Mouse (Mus musculus): ENCODE measurements around the gene Psmb5. TPM values are rescaled to one million over a fixed set of nuclear protein-coding genes. Genes with fewer than 3 reads are reported as not detected.
A peak's percentile ranks its signal among the peaks of the same experiment; 100 is the strongest.

The Psmb5 gene
- polyA plus RNA-seq, 1 experiment from 2014 or later = 360 TPM

DNA sequence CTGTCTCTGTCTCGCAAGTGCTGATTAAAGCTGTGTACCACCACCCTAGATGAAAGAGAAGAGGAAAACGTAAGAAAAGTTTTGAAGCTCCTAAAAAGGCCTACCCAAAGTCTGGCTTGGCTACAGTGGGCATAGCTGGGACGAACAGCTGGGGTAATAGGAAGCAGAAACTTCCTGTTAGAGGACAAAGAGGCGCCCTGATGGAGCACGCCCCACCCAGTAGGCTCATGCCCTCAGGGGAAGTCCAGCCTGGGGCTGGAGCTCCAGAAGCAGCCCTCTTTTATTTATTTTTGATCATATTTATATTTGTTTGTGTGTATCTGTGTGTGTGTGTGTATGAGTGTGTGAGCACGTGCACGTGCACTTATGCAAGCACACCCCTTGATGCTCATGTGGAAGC, 38.2 kb downstream of the Psmb5 start:
- H3K36me3 ChIP-seq = no peaks in the 10 kb centered on the region
- whole genome bisulfite sequencing = 76% methylated on average over 7 of the region's 7 CpGs
- H3K27ac ChIP-seq = no peak overlapping the region
- no peak overlapping the region for H3K4me3 ChIP-seq (replicated peaks)
- peaks cover 17% of the 10 kb centered on the region for H3K4me1 ChIP-seq (replicated peaks)
- no peaks in the 10 kb centered on the region for H3K9me3 ChIP-seq
- H3K27me3 ChIP-seq (replicated peaks) = no peaks in the 10 kb centered on the region
- no peak for ATAC-seq
- H3K9ac ChIP-seq = no peak overlapping the region
- no peak overlapping the region for H3K4me2 ChIP-seq (replicated peaks)

DNA sequence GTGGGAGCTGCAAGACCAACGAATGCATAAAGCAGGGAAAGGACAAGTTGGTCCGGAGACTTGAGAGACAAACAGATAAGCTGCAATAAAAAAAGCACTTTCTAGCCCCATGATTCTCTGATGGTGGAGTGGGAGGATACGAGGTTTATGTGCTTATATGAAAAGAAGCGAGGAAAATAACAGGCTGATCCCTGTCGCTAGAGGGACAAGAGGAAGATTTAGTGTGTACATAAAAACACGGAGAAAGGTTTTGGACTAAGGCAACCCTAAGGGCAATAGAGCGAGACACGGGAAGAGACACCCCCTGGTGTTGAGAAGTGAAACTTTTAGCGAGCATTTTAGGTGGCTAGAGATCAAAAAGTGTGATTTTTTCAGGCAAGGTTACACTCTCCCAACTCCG, 39.8 kb downstream of the Psmb5 start:
- Histone ChIP-seq H3K4me3 (replicated peaks) (peak overlapping the region; percentile 89), H3K27me3 (replicated peaks) (no peaks in the 10 kb centered on the region), H3K9ac (peak overlapping the region; percentile 95), H3K4me1 (replicated peaks) (peaks cover 30% of the 10 kb centered on the region), H3K9me3 (no peaks in the 10 kb centered on the region), H3K4me2 (replicated peaks) (peak overlapping the region; percentile 92), H3K36me3 (no peaks in the 10 kb centered on the region), H3K27ac (peak overlapping the region; percentile 91)
- WGBS = under 1% methylated on average over 10 of the region's 10 CpGs
- peak; percentile 19; the same call in 1 of the 2 replicates for ATAC-seq

DNA sequence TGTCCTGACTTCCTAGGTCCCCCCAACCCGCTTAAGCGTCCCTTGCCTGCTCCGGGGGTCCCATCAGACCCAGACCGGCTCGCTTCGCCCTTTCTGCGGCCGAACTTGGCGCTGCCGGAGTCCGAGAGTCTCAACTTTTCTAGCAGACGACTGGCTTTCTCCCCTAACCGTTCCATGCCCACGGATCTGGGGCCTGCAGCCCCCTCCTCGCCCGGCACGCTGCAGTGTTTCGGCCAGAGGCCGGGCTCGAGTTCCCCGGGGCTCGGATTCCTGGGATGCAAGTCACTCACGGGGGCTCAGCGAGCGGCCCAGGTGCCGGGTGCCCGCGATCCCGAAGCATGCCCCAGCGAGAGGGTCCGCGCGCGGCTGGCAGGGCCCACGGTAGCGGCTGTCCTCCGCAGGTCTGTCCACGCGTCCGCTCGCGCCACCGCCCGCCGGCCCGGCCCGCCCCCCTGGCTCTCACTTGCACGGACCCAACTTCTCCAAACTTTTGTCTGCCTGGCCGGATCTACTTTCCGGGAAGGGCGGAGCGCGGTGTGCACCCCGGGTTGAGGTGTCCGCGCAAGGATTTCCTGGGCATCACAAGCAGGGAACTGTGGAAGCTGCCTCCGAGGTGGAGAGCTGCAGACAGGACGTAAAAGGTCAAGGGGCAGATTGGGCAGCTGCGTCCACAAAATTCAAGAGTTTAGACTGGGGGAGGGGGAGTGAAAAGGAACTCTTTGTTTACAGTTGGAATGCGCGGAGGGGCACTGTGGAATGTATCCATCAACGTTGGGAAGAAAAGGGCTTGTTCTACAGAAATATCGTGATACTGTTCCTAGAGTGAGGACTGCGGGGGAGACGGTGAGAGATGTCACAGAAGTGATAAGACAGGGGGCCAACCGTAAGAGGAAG, 40.5 kb downstream of the Psmb5 start, which contains the start of gene Ajuba:
Gene Ajuba (minus strand): TSS at position 470 of the 894 bp plus-strand sequence.
- Histone ChIP-seq H3K4me1 (replicated peaks) (peaks cover 37% of the 10 kb centered on the region), H3K9ac (peak within 1 kb of the TSS; percentile 95), H3K9me3 (no peaks in the 10 kb centered on the region), H3K4me3 (replicated peaks) (peak within 1 kb of the TSS; percentile 89), H3K36me3 (no peaks in the 10 kb centered on the region), H3K27me3 (replicated peaks) (no peaks in the 10 kb centered on the region), H3K4me2 (replicated peaks) (peak within 1 kb of the TSS; percentile 92), H3K27ac (peak within 1 kb of the TSS; percentile 91)
- ATAC-seq = peak; percentile 69
- under 1% methylated on average over 66 of the region's 66 CpGs for WGBS

DNA sequence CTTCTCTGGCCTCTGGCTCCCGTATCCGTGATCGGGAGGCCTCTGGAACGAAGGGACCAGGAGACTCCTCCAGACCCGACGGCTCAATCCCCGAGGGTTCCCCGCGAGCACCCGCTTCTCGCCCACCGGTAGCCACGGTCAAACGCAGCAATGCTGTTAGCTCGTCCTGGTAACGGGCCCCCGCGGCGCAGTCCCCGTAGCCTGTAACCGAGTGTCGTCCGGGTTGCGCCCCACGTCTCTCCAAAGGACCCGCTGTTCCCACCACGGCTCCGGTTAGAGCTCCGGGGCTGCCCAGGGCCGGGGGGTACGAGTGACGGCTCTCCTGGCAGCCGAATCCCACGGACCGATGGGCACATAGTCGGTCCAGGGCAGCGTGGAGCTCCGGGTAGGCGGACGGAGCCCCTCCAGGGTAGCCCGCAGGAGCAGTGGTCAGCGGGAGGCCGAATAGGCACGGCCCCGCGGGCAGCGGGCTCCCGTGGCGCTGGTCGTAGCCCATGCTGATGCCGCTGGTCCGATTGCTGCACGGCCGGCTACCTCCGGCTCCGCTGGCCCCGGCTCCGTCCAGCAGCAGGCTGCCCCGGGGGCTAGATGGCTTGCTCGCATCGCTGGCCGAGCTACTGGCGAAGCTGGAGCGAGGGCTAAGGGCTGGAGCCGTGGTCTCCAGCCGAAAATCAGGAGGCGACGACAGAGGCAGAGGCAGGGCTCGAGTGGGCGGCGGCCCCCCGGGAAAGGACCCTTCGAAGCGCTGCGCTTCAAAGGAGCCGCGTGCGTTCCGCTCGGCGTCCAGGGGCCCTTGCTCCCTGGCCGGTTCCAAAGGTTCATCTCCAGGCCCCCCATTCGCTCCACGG, 41.4 kb downstream of the Psmb5 start:
- Histone ChIP-seq H3K27ac (peak overlapping the region; percentile 91), H3K27me3 (replicated peaks) (no peaks in the 10 kb centered on the region), H3K9ac (peak overlapping the region; percentile 95), H3K4me2 (replicated peaks) (peak overlapping the region; percentile 92), H3K36me3 (peaks cover 2% of the 10 kb centered on the region; the same call in 1 of the 2 replicates), H3K4me1 (replicated peaks) (peaks cover 43% of the 10 kb centered on the region), H3K4me3 (replicated peaks) (peak overlapping the region; percentile 89), H3K9me3 (no peaks in the 10 kb centered on the region)
- no peak for ATAC-seq
- under 1% methylated on average over 84 of the region's 84 CpGs for WGBS

DNA sequence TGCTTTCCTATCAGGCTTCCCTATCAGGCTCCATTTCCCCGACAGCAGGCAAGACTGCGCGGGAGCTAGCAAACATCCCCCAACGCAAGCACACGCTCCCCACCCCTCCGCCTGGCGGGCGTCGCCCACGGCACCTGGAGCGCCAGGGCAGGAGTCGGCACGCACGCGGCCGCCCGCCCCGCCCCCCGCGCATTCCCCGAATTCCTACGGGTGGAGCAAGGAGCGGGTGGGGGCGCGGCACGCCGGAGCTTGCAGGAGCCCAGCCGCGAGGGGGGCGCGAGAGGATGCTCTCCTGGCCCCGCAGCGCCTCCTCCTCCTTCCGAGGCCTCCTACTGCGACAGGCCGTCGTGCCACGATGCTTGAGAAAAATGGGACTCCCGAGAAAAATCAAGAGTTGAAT, 42.2 kb downstream of the Psmb5 start:
- Histone ChIP-seq H3K9ac (peak overlapping the region; percentile 95), H3K9me3 (no peaks in the 10 kb centered on the region), H3K36me3 (peaks cover 9% of the 10 kb centered on the region; the same call in 1 of the 2 replicates), H3K4me1 (replicated peaks) (peaks cover 43% of the 10 kb centered on the region), H3K27me3 (replicated peaks) (no peaks in the 10 kb centered on the region), H3K27ac (no peak overlapping the region), H3K4me3 (replicated peaks) (peak overlapping the region; percentile 89), H3K4me2 (replicated peaks) (peak overlapping the region; percentile 92)
- WGBS = 1% methylated on average over 39 of the region's 39 CpGs
- peak; percentile 43 for ATAC-seq

DNA sequence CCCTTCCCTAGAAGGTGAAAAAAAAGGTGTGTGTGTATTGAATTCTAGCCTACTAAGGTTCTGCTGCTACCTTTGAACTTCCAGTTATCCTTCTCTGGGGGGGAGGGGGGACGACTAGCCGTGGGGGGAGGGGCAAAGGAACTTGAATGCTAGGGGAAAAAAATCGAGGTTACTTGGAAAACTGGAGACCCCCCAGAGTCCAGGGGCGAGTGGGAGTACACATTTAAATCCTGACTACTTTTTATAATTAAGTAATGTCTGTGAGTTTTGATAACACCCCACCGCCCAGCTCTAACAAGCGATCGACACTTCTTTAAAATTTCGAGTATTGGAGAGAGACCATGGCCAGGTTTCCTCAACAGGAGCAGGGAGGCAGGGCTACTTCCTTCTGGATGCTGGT, 42.8 kb downstream of the Psmb5 start:
- Histone ChIP-seq H3K9me3 (no peaks in the 10 kb centered on the region), H3K4me1 (replicated peaks) (peaks cover 46% of the 10 kb centered on the region), H3K4me2 (replicated peaks) (peak overlapping the region; percentile 92), H3K4me3 (replicated peaks) (peak overlapping the region; percentile 89), H3K27me3 (replicated peaks) (no peaks in the 10 kb centered on the region), H3K36me3 (peaks cover 9% of the 10 kb centered on the region; the same call in 1 of the 2 replicates), H3K9ac (peak overlapping the region; percentile 95), H3K27ac (peak overlapping the region; percentile 59)
- ATAC-seq = no peak
- 8% methylated on average over 8 of the region's 8 CpGs for WGBS

DNA sequence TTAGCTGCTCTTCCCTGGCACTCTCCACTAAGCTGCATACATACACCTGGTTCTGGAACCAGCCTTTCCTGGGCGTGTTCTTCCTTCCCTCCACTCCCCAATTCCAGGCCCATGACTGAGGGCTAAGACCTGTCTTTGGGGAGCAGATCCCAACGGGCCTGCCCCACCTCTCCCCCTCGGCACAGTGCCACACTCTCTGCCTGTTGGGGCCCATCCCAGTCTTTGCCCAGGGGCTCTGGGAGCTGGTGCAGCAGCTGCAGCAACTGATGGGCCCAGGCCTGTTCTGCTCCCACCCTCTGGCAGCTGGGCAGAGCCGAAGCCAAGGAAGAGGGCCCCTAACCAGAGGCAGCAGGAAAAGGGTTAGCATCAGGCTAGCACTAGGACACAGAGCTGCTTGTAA, 43.6 kb downstream of the Psmb5 start:
- no peak for ATAC-seq
- H3K36me3 ChIP-seq = peaks cover 14% of the 10 kb centered on the region
- WGBS = 24% methylated on average over 4 of the region's 4 CpGs
- no peaks in the 10 kb centered on the region for H3K27me3 ChIP-seq (replicated peaks)
- peak overlapping the region; percentile 47 for H3K9ac ChIP-seq
- H3K4me3 ChIP-seq (replicated peaks) = peak overlapping the region; percentile 89
- peak overlapping the region; percentile 92 for H3K4me2 ChIP-seq (replicated peaks)
- H3K27ac ChIP-seq = peak overlapping the region; percentile 59
- peaks cover 47% of the 10 kb centered on the region for H3K4me1 ChIP-seq (replicated peaks)
- no peaks in the 10 kb centered on the region for H3K9me3 ChIP-seq

DNA sequence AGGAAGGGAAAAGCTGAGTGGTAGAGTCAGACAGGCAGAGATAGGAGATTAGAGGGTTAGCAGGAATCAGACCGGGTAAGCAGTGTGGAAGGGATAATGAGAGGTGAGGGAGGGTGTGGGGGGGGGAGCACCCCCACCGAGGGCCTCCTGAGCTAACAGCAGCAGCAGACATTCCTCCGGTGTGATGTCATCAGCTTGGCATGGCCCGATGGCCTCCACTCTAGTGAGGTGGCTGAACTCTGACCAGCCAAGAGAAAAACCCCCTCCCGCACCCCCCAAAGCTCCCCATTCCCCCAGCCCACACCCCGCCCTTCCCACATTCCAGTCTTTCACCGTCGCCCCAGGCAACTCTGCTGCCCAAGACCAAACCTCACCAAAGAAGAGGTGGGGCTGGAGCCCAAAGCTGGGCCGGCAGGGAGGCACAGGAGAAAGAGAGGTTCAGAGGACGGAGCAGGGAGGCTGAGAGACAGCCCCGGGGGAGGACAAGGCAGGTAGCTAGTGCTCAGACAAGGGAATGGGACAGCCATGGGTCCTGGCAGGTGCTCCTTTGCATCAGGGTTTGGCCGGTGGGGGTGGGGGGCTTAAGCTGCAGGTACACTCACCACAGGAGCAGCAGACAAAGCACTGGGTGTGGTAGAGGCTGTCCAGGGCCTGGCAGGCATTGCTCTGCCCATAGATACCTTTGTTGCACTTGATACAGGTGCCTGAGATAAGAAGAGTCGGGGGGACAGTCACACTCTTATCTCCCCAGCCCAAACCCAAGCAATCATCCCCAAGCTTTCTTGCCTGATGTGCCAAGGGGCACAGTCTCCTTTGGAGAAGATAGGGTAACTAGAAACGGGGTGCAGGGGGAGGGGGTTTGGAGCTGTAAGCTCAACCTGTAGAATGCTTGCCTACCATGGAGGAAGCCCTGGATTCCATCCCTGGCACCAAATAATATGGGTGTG, 44.8 kb downstream of the Psmb5 start:
- 12% methylated on average over 14 of the region's 14 CpGs for WGBS
- no peaks in the 10 kb centered on the region for H3K27me3 ChIP-seq (replicated peaks)
- peaks cover 22% of the 10 kb centered on the region for H3K36me3 ChIP-seq
- H3K4me3 ChIP-seq (replicated peaks) = peak overlapping the region; percentile 17
- H3K27ac ChIP-seq = peak overlapping the region; percentile 62
- H3K9me3 ChIP-seq = no peaks in the 10 kb centered on the region
- H3K9ac ChIP-seq = peak overlapping the region; percentile 20; the same call in 1 of the 2 replicates
- peak; percentile 72 for ATAC-seq
- H3K4me2 ChIP-seq (replicated peaks) = peak overlapping the region; percentile 92
- peaks cover 43% of the 10 kb centered on the region for H3K4me1 ChIP-seq (replicated peaks)

DNA sequence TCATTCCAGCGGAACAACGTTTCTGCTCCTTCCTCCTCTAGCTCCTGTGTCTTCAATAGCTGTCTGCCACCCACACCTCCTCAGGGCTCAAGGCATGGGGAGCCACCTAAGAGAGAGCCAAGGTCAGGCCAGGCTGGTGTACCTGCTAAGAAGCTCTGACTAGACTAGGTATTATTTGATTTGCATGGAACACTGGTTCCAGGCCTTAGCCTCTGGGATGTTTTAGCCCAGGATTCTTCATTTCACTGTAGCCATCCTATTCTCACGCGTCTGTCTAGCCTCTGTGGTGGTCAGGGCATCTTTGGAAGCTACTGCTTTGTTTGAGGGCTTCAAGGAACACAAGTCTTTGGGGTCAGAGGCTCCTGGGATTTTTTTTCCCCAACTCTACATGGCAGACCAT, 45.7 kb downstream of the Psmb5 start:
- ATAC-seq = no peak
- H3K9me3 ChIP-seq = no peaks in the 10 kb centered on the region
- H3K4me2 ChIP-seq (replicated peaks) = no peak overlapping the region
- H3K27me3 ChIP-seq (replicated peaks) = no peaks in the 10 kb centered on the region
- H3K27ac ChIP-seq = peak overlapping the region; percentile 33; the same call in 1 of the 2 replicates
- H3K9ac ChIP-seq = no peak overlapping the region
- peaks cover 26% of the 10 kb centered on the region for H3K36me3 ChIP-seq
- H3K4me1 ChIP-seq (replicated peaks) = peaks cover 43% of the 10 kb centered on the region
- no peak overlapping the region for H3K4me3 ChIP-seq (replicated peaks)
- WGBS = 63% methylated on average over 4 of the region's 4 CpGs

DNA sequence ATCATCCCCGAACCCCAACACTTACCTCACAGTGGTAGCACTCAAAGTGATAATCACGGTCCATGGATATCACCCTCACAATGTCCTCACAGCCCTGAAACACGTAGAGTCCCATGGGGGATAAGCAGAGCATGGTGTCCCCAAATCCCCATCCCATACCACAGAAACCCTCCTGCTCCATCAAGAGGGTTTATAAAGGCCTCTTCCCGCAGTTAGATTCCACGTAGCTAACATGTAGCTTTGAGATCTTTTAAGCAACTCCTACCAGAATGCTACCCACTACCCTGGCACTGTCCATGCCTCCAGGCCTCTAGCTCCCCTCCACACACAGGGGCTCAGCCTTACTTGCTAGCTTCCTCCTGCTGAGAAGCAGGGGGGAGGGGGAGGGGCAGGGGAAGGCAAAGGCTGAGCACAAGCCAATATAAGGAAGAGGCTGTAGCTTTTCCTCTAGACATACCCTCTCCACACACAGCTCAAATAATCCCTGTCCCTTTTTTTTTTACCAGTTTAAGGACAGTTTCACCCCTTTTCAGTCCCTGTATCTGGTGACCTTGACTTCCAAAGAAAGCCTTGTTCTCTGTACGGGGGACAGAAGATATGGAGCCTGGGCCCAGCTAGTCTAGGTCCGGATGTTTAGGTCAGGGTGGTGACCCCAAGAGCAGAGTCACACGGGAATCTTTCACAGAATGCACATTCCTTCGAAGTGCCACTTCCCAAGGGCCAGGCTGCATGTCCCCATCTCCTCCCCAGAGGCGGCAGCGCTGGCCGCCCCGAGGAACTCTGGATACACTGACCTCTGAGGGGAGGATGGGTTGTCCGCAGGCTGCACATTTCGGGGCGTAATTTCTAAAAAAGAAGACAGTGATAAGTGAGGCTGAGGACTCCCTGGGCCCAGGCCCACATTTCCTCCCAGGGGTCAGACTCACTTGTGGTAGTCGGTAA, 48.1 kb downstream of the Psmb5 start:
- Histone ChIP-seq H3K9me3 (no peaks in the 10 kb centered on the region), H3K27me3 (replicated peaks) (no peaks in the 10 kb centered on the region), H3K4me1 (replicated peaks) (peaks cover 34% of the 10 kb centered on the region), H3K36me3 (peaks cover 26% of the 10 kb centered on the region), H3K9ac (no peak overlapping the region), H3K4me3 (replicated peaks) (no peak overlapping the region), H3K27ac (no peak overlapping the region), H3K4me2 (replicated peaks) (no peak overlapping the region)
- ATAC-seq = no peak
- 72% methylated on average over 17 of the region's 17 CpGs for WGBS

All from intestine, embryonic 15.5 days (tissue).